Comparison of ENCODE assay signal across 9 mouse cellular contexts in the genomic region with DNA sequence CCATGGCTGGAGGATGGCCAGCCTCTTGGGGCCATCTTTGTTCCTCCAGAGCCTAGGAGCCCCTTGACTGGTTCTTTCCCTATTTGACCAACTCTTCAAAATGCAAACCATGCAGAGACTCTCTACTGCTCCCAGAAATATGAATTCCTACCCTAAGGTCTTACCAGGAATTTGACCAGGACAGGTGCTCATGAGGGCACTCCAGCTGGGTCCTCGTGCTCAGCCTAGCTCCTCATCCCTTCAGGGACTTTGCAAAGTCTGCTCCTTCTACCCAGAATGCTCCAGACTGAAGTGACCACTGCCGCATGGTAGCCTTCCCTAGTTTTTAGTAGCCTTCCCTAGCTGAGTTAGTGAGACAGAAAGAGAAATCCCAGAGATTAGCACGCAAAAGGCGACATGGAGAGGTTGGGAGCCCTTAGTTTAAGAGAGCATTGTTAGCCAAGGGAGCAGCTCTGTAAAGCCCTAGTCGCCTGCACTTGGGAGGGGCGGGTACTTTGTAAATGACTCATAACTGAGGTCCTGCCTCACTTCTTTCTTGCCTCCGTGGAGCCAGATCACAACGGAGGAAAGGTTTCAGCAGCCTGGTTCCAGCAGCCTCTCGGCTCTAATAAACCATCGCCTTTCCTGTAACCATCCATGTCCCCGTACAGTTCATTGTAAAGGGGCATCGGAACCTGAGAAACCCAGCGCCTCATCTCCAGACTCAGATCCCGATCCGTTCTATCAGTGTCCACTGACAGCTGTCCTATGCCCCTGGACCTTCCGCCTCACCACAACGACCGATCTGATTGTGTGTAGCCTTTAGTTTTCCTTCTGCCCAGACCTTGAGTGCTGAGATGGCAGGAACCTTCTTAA. TPM values are rescaled to one million over a fixed set of nuclear protein-coding genes. Genes with fewer than 3 reads are reported as not detected.
DNase-seq lines count a peak whose midpoint lies in the region; ATAC-seq and TF ChIP-seq lines count a peak whose summit lies in the region.
"Had no signal": no experiment of that assay in that cellular context is flagged by ENCODE, and none has a peak within 500 bp of the region (broad histone marks: within the 10 kb centered on the region; RNA-seq: fewer than 3 reads in every experiment).

No protein-coding gene starts in this region.

- no peak overlapping the region for H3K9ac ChIP-seq in heart, embryonic 11.5 days (ENCODE audit: low read depth, low read length)
- no peak overlapping the region for H3K9ac ChIP-seq in MEL (ENCODE audit: control insufficient read depth, low read depth, low read length, poor library complexity, severe bottlenecking)
- no peak overlapping the region for H3K9ac ChIP-seq in midbrain, embryonic 11.5 days (ENCODE audit: low read length)

- 29% methylated on average over 18 of the region's 18 CpGs for WGBS in heart, embryonic 11.5 days (ENCODE audit: insufficient replicate concordance)
- 25% methylated on average over 18 of the region's 18 CpGs for WGBS in hindbrain, embryonic 10.5 days
- 26% methylated on average over 18 of the region's 18 CpGs for WGBS in midbrain, embryonic 11.5 days

- peaks cover 44% of the 10 kb centered on the region for H3K27me3 ChIP-seq in heart, embryonic 11.5 days (ENCODE audit: control insufficient read depth, insufficient read depth, low read length)
- no peaks in the 10 kb centered on the region for H3K27me3 ChIP-seq in MEL (ENCODE audit: control insufficient read depth in 1 of 2, insufficient read depth in 2 of 2, low read length in 2 of 2)
- H3K27me3 ChIP-seq in hindbrain, embryonic 10.5 days (ENCODE audit: insufficient read depth, poor library complexity, severe bottlenecking), result peaks cover 92% of the 10 kb centered on the region
- peaks cover 40% of the 10 kb centered on the region for H3K27me3 ChIP-seq in midbrain, embryonic 11.5 days (ENCODE audit: control insufficient read depth, insufficient read depth, low read length)

- TF ChIP-seq RAD21 in MEL (IDR thresholded peaks at IDR 0.05; ENCODE audit: low read depth, low read length), result no peak

- no peak overlapping the region for H3K27ac ChIP-seq in heart, embryonic 11.5 days (ENCODE audit: low read depth, low read length)
- no peak overlapping the region for H3K27ac ChIP-seq in MEL (ENCODE audit: control insufficient read depth, low read depth, low read length)
- H3K27ac ChIP-seq in hindbrain, embryonic 10.5 days, result no peak overlapping the region
- H3K27ac ChIP-seq in midbrain, embryonic 11.5 days (ENCODE audit: low read depth, low read length), result no peak overlapping the region

- DNase-seq in heart, adult 11 months, result no peak
- DNase-seq in MEL (ENCODE audit: low read depth, low spot score), result peak; percentile 51
- DNase-seq in hindbrain, embryonic 10.5 days (ENCODE audit: low spot score), result no peak
- DNase-seq in midbrain, embryonic 11.5 days (ENCODE audit: low spot score, missing footprints), result peak; percentile 89
- no peak for DNase-seq in layer of hippocampus, adult 9-11 months
- DNase-seq: thymus, postnatal 36 days had no signal

- H3K4me3 ChIP-seq in heart, embryonic 11.5 days (ENCODE audit: low read depth, low read length), result peak overlapping the region; percentile 38; the same call in 1 of the 2 replicates
- no peak overlapping the region for H3K4me3 ChIP-seq in MEL (ENCODE audit: control insufficient read depth in 1 of 2, insufficient read depth in 1 of 2, low read depth in 2 of 2, low read length in 2 of 2)
- H3K4me3 ChIP-seq in hindbrain, embryonic 10.5 days, result peak overlapping the region; percentile 56; the same call in 1 of the 2 replicates
- no peak overlapping the region for H3K4me3 ChIP-seq in midbrain, embryonic 11.5 days (ENCODE audit: low read depth, low read length)

- TF ChIP-seq POLR2A in MEL (IDR thresholded peaks at IDR 0.05; ENCODE audit: control insufficient read depth in 1 of 2, insufficient read depth in 1 of 2, low read depth in 1 of 2, low read length in 2 of 2, poor library complexity in 1 of 2), result no peak

- no peaks in the 10 kb centered on the region for H3K9me3 ChIP-seq in heart, embryonic 11.5 days (replicated peaks; ENCODE audit: control insufficient read depth, low read length)
- no peaks in the 10 kb centered on the region for H3K9me3 ChIP-seq in MEL (replicated peaks; ENCODE audit: insufficient read depth, low read length)
- no peaks in the 10 kb centered on the region for H3K9me3 ChIP-seq in hindbrain, embryonic 10.5 days
- no peaks in the 10 kb centered on the region for H3K9me3 ChIP-seq in midbrain, embryonic 11.5 days (ENCODE audit: control insufficient read depth, low read length)

- no peaks in the 10 kb centered on the region for H3K36me3 ChIP-seq in heart, embryonic 11.5 days (ENCODE audit: control insufficient read depth, insufficient read depth, low read length)
- peaks cover 0 to 14% of the 10 kb centered on the region in 2 experiments; a peak in 2 of 4 replicates for H3K36me3 ChIP-seq in MEL (ENCODE audit: control insufficient read depth in 1 of 2, insufficient read depth in 2 of 2, low read length in 2 of 2)
- H3K36me3 ChIP-seq in hindbrain, embryonic 10.5 days, result no peaks in the 10 kb centered on the region
- H3K36me3 ChIP-seq in midbrain, embryonic 11.5 days (ENCODE audit: control insufficient read depth, insufficient read depth, low read length), result no peaks in the 10 kb centered on the region

- no peak for TF ChIP-seq CTCF in MEL (IDR thresholded peaks at IDR 0.05 in 2 of 3, conservative IDR thresholded peaks at IDR 0.05 in 1 of 3; ENCODE audit: control insufficient read depth in 1 of 3, insufficient read depth in 1 of 3, low read depth in 2 of 3, low read length in 3 of 3, poor library complexity in 1 of 3, severe bottlenecking in 1 of 3)

- H3K79me2 ChIP-seq in MEL (ENCODE audit: control insufficient read depth, insufficient read depth, low read length, poor library complexity), result no peaks in the 10 kb centered on the region; the same call in 1 of the 2 replicates

- ATAC-seq in heart, embryonic 11.5 days (replicated peaks; ENCODE audit: insufficient number of reproducible peaks, low FRiP score, low TSS enrichment), result no peak
- no peak for ATAC-seq in midbrain, embryonic 11.5 days (ENCODE audit: low FRiP score)
- no peak for ATAC-seq in megakaryocyte-erythroid progenitor cell, adult 5-6 weeks (replicated peaks; ENCODE audit: low FRiP score, low TSS enrichment, poor library complexity, severe bottlenecking)
- no peak for ATAC-seq in megakaryocyte progenitor cell, adult 5-6 weeks (replicated peaks; ENCODE audit: poor library complexity)

- H3K4me1 ChIP-seq in heart, embryonic 11.5 days (ENCODE audit: control insufficient read depth, insufficient read depth, low read length), result peaks cover 29% of the 10 kb centered on the region
- peaks cover 5 to 46% of the 10 kb centered on the region in 2 experiments for H3K4me1 ChIP-seq in MEL (ENCODE audit: control insufficient read depth in 1 of 2, insufficient read depth in 2 of 2, low read length in 2 of 2)
- H3K4me1 ChIP-seq in hindbrain, embryonic 10.5 days (replicated peaks), result peaks cover 44% of the 10 kb centered on the region
- peaks cover 18% of the 10 kb centered on the region for H3K4me1 ChIP-seq in midbrain, embryonic 11.5 days (ENCODE audit: control insufficient read depth, insufficient read depth, low read length)

- no peak for TF ChIP-seq EP300 in MEL (IDR thresholded peaks at IDR 0.05; ENCODE audit: low read depth in 1 of 2, low read length in 2 of 2)

- peak overlapping the region; percentile 75 for H3K4me2 ChIP-seq in heart, embryonic 11.5 days
- H3K4me2 ChIP-seq in midbrain, embryonic 11.5 days, result peak overlapping the region; percentile 10; the same call in 1 of the 2 replicates

TF ChIP-seq in MEL, 35 proteins besides CTCF, POLR2A, EP300 and RAD21:
- TF ChIP-seq POLR2AphosphoS5 (IDR thresholded peaks at IDR 0.05; ENCODE audit: borderline replicate concordance, low read depth, low read length) (no peak), ZKSCAN1 (IDR thresholded peaks at IDR 0.05; ENCODE audit: low read depth, low read length) (no peak)

RNA-seq across cellular contexts. Expression of gene Ptgs1, which starts 28.2 kb away (rescaled TPM):
- 19.4 TPM in 2 replicates for polyA plus RNA-seq in heart, embryonic 11.5 days (2014; fragmentation: Nextera tagmentation; extraction: Ambion mirVana)
- 2.6 and 3.9 TPM in 2 replicates for total RNA-seq in MEL (2012; rRNA removed)
- polyA plus RNA-seq in MEL (2012; ENCODE audit: insufficient read depth in 1 of 2, insufficient read length in 2 of 2, low read depth in 1 of 2, low replicate concordance in 2 of 2, missing spikeins in 1 of 2), result 10 to 100 TPM in 1 of 2 experiments, not detected in 1; 20.0 TPM
- 4.5 and 5.2 TPM in 2 replicates for polyA plus RNA-seq in hindbrain, embryonic 10.5 days (2016; fragmentation: Nextera tagmentation; extraction: Ambion mirVana)
- polyA plus RNA-seq in midbrain, embryonic 11.5 days (2014; fragmentation: Nextera tagmentation; extraction: Ambion mirVana), result 3.0 and 4.2 TPM in 2 replicates
- 1.2 and 8.5 TPM in 2 replicates for total RNA-seq in megakaryocyte-erythroid progenitor cell, adult 5-6 weeks (2014; fragmentation: Nextera tagmentation)
- 0.47 and 9.1 TPM in 2 replicates for total RNA-seq in megakaryocyte-erythroid progenitor cell, adult 5-6 weeks (2017)
- 32.0 and 36.6 TPM in 2 replicates for total RNA-seq in megakaryocyte progenitor cell, adult 5-6 weeks (2015)
- total RNA-seq in megakaryocyte progenitor cell, adult 5-6 weeks (2017), result 40.4 and 40.5 TPM in 2 replicates

Comparison
In these comparisons a context has a peak if more than half of its experiments do, and no peak if none do; other contexts are left out.
1. H3K4me3 ChIP-seq: peak in heart, embryonic 11.5 days (single experiment) and hindbrain, embryonic 10.5 days (single experiment); none in MEL (0 of 2) and midbrain, embryonic 11.5 days (single experiment).
2. DNase-seq: peak in MEL (single experiment) and midbrain, embryonic 11.5 days (single experiment); none in heart, adult 11 months (single experiment), hindbrain, embryonic 10.5 days (single experiment) and layer of hippocampus, adult 9-11 months (single experiment).